Mouse (Mus musculus): Measurements from ENCODE around the gene Nyap2. TPM values are rescaled to one million over a fixed set of nuclear protein-coding genes. Genes with fewer than 3 reads are reported as not detected.
A peak's percentile ranks its signal among the peaks of the same experiment; 100 is the strongest.
"Not testable (repeated sequence)": the region's sequence is repeated elsewhere in the genome, so short reads cannot be mapped to it uniquely, and the experiment has no call there.

Nyap2 gene
- polyA plus RNA-seq, 1 experiment from 2014 or later: 0.41 TPM

DNA sequence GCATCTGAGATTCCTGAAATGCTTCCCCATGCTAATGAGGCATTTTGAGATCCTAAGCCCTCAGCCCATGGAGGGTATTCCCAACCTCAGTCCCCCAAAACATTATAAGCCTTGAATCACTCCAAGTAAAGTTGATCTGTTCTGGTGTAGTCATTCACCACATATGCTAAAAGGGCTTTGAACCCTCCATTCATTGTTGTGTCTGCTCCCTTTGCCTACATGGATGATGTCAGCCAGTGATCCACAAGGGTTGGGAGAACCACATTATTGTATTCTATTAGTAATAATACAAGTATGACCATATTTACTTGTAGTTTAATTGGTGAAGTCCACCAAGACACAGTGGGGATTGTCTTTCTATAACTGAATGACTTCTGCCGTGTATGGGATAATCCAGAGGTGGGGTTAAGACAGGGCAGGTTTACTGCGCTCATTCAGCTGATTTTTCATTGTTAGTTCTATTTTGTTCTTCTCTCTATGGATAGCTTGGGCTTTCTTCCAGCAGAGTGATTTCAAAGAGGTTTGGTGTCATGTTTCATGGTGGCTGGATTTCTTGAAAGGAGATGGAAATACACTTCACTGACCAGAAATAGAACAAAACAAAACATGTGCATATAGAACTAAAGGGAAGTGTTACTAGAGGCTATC lies 155.1 kb downstream of the Nyap2 start:
- H3K9me3 ChIP-seq (ENCODE audit: control insufficient read depth, low read length): no peaks in the 10 kb centered on the region
- 63% methylated on average over 2 of the region's 2 CpGs for WGBS
- no peak overlapping the region for H3K4me2 ChIP-seq (ENCODE audit: low read length)
- DNase-seq (ENCODE audit: low spot score): no peak
- no peak for ATAC-seq (replicated peaks; ENCODE audit: low FRiP score, low TSS enrichment, low read depth)
- no peaks in the 10 kb centered on the region for H3K4me1 ChIP-seq (replicated peaks; ENCODE audit: control insufficient read depth, insufficient read depth, low read length)
- no peaks in the 10 kb centered on the region for H3K36me3 ChIP-seq (ENCODE audit: control insufficient read depth, insufficient read depth, low read length)
- H3K4me3 ChIP-seq (ENCODE audit: low read depth, low read length): no peak overlapping the region
- no peak overlapping the region for H3K9ac ChIP-seq (ENCODE audit: low read length)
- H3K27ac ChIP-seq (ENCODE audit: low read depth): no peak overlapping the region
- no peaks in the 10 kb centered on the region for H3K27me3 ChIP-seq (replicated peaks; ENCODE audit: control insufficient read depth, insufficient read depth, low read length)

DNA sequence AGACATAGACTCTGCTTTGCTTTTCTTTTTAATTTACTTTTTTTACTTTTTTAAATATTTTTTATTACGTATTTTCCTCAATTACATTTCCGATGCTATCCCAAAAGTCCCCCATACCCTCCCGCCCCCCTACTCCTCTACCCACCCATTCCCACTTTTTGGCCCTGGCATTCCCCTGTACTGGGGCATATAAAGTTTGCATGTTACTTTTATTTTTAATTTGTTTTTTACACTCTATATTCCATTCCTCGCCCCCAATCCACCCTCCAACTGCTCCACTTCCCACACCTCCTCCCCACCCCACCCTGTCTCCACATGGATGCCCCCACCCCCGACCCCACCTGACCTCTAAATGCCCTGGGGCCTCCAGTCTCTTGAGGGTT lies 155.6 kb downstream of the Nyap2 start:
- ATAC-seq (replicated peaks; ENCODE audit: low FRiP score, low TSS enrichment, low read depth); H3K9me3 ChIP-seq (ENCODE audit: control insufficient read depth, low read length); H3K4me1 ChIP-seq (replicated peaks; ENCODE audit: control insufficient read depth, insufficient read depth, low read length); H3K4me2 ChIP-seq (ENCODE audit: low read length); DNase-seq (ENCODE audit: low spot score); H3K4me3 ChIP-seq (ENCODE audit: low read depth, low read length); H3K27ac ChIP-seq (ENCODE audit: low read depth); H3K9ac ChIP-seq (ENCODE audit: low read length); H3K36me3 ChIP-seq (ENCODE audit: control insufficient read depth, insufficient read depth, low read length); H3K27me3 ChIP-seq (replicated peaks; ENCODE audit: control insufficient read depth, insufficient read depth, low read length): not testable (repeated sequence)
- WGBS: 85% methylated on average over 5 of the region's 5 CpGs

DNA sequence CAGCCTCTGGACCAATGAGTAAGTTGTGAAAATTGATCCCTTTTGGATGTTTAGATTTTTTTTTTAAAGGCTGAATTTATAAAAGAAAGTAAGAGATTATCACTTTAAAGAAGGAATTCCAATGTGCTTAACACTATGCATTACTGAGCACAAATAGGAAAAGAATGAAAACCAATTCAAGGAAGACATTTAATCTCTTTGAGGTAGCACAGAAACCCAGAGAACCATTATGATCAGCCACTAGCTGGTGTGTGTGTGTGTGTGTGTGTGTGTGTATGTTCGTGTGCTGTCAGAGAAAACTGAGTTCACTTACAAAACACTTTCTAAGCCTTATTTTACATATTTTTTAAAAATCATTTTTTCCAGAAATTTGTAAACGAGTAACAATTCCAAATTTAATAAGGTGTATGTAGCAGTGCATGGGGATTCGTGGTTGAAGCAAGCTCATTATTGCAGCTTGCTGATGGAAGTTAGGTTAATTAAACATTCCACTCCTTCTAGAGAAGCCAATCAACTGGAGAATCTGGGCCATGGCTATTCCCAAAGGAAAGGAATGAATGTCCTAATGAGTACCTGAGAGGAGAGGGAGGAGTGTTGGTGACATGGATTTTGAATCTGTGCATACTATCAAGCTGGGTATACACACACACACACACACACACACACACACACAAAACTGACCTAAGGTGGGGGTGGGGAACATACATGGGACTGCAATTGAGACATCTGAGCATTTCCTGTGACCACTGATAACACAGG lies 171.9 kb downstream of the Nyap2 start:
- H3K36me3 ChIP-seq (ENCODE audit: control insufficient read depth, insufficient read depth, low read length): no peaks in the 10 kb centered on the region
- no peak for ATAC-seq (replicated peaks; ENCODE audit: low FRiP score, low TSS enrichment, low read depth)
- no peak overlapping the region for H3K4me3 ChIP-seq (ENCODE audit: low read depth, low read length)
- 81% methylated on average over 3 of the region's 3 CpGs for WGBS
- H3K4me2 ChIP-seq (ENCODE audit: low read length): no peak overlapping the region
- no peaks in the 10 kb centered on the region for H3K9me3 ChIP-seq (ENCODE audit: control insufficient read depth, low read length)
- no peak overlapping the region for H3K27ac ChIP-seq (ENCODE audit: low read depth)
- no peak overlapping the region for H3K9ac ChIP-seq (ENCODE audit: low read length)
- no peaks in the 10 kb centered on the region for H3K27me3 ChIP-seq (replicated peaks; ENCODE audit: control insufficient read depth, insufficient read depth, low read length)
- no peaks in the 10 kb centered on the region for H3K4me1 ChIP-seq (replicated peaks; ENCODE audit: control insufficient read depth, insufficient read depth, low read length)
- DNase-seq (ENCODE audit: low spot score): no peak

DNA sequence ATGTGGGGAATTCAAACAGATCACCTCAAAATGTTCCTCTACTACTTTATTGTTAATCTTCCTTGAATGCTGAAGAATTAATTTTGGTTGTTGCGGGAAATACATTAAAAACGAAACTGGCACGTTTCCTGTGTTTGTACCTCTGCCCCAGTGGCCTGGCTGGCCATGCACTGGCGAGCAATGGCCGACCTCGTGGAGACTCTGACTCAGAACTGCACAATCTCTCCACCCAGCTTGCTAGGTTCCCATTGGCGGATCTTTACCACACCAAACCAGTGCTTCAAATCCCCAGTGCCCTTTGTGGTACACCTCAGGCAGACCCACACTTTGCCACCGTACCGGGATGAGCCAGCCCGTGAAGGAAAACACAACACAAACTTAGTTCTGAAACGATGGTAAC lies 173.3 kb downstream of the Nyap2 start:
- H3K4me1 ChIP-seq (replicated peaks; ENCODE audit: control insufficient read depth, insufficient read depth, low read length): no peaks in the 10 kb centered on the region
- no peak overlapping the region for H3K4me3 ChIP-seq (ENCODE audit: low read depth, low read length)
- ATAC-seq (replicated peaks; ENCODE audit: low FRiP score, low TSS enrichment, low read depth): no peak
- WGBS: 93% methylated on average over 11 of the region's 11 CpGs
- H3K9ac ChIP-seq (ENCODE audit: low read length): no peak overlapping the region
- no peaks in the 10 kb centered on the region for H3K9me3 ChIP-seq (ENCODE audit: control insufficient read depth, low read length)
- H3K27me3 ChIP-seq (replicated peaks; ENCODE audit: control insufficient read depth, insufficient read depth, low read length): no peaks in the 10 kb centered on the region
- H3K4me2 ChIP-seq (ENCODE audit: low read length): no peak overlapping the region
- H3K27ac ChIP-seq (ENCODE audit: low read depth): no peak overlapping the region
- no peak for DNase-seq (ENCODE audit: low spot score)
- no peaks in the 10 kb centered on the region for H3K36me3 ChIP-seq (ENCODE audit: control insufficient read depth, insufficient read depth, low read length)

DNA sequence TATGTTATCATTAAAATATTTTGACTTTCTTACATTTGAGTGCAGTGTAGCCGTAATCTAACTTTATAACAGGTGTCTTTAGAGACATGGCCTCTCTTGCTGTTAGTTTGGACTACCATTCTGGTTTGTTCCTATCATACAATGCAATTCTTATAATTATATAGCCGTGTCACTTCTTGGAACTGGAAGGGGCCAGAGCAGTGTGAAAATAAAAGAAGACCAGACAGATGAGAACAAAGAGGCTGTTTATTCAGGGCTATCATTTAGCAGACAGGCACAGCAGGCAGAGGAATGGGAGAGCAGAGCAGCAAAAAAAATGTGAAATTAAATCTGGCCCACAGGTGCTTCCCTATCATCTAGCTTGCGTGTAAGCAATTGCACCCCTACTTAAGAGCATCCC lies 189.7 kb downstream of the Nyap2 start:
- 69% methylated on average over 3 of the region's 3 CpGs for WGBS
- H3K9me3 ChIP-seq (ENCODE audit: control insufficient read depth, low read length): no peaks in the 10 kb centered on the region
- ATAC-seq (replicated peaks; ENCODE audit: low FRiP score, low TSS enrichment, low read depth) (no peak), DNase-seq (ENCODE audit: low spot score) (no peak)
- no peaks in the 10 kb centered on the region for H3K36me3 ChIP-seq (ENCODE audit: control insufficient read depth, insufficient read depth, low read length)
- no peaks in the 10 kb centered on the region for H3K27me3 ChIP-seq (replicated peaks; ENCODE audit: control insufficient read depth, insufficient read depth, low read length)
- H3K4me3 ChIP-seq (ENCODE audit: low read depth, low read length): no peak overlapping the region
- no peak overlapping the region for H3K27ac ChIP-seq (ENCODE audit: low read depth)
- H3K9ac ChIP-seq (ENCODE audit: low read length): no peak overlapping the region
- no peak overlapping the region for H3K4me2 ChIP-seq (ENCODE audit: low read length)
- no peaks in the 10 kb centered on the region for H3K4me1 ChIP-seq (replicated peaks; ENCODE audit: control insufficient read depth, insufficient read depth, low read length)

DNA sequence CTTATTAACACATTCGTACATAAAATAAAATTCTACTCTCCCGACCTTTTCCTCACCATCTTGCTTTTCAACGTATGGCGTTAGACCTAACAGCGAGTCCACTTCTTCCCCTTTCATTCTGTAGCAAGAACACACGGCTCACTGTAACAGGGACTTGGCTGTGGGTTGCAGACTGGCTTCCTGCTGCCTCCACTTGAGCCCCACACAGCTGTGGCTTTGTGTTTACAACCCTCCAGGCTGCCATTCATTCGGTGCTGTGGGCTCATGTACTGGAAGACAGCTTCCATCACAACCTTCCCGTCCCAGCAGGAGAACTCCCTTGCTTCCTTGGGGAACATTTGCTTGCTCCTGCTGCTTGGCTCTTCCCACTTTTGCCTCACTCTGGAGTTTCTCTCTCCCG lies 204.2 kb downstream of the Nyap2 start:
- H3K27me3 ChIP-seq (replicated peaks; ENCODE audit: control insufficient read depth, insufficient read depth, low read length): no peaks in the 10 kb centered on the region
- 52% methylated on average over 9 of the region's 9 CpGs for WGBS
- no peaks in the 10 kb centered on the region for H3K9me3 ChIP-seq (ENCODE audit: control insufficient read depth, low read length)
- no peak overlapping the region for H3K27ac ChIP-seq (ENCODE audit: low read depth)
- no peak for ATAC-seq (replicated peaks; ENCODE audit: low FRiP score, low TSS enrichment, low read depth)
- H3K4me3 ChIP-seq (ENCODE audit: low read depth, low read length): no peak overlapping the region
- no peak overlapping the region for H3K4me2 ChIP-seq (ENCODE audit: low read length)
- H3K4me1 ChIP-seq (replicated peaks; ENCODE audit: control insufficient read depth, insufficient read depth, low read length): no peaks in the 10 kb centered on the region
- H3K9ac ChIP-seq (ENCODE audit: low read length): no peak overlapping the region
- no peak for DNase-seq (ENCODE audit: low spot score)
- no peaks in the 10 kb centered on the region for H3K36me3 ChIP-seq (ENCODE audit: control insufficient read depth, insufficient read depth, low read length)

DNA sequence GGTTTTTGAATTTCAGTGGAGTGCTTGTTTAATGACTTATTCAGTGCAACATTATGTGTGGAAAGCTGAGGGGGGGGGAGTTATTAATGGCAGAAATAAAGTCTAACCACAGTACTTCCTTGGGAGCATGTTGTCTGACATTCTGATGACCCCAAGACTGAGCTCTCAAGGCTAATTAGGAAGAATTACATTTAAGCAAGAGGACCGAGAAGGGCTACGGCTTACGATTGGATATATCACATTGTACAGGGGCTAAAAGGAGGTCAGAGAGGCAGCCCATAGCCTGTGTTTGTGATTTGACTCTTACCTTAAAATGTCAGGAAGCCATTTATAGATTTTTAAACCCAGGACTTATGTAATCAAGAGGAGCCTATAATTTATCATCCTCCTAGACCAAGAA lies 208.9 kb downstream of the Nyap2 start:
- H3K4me2 ChIP-seq (ENCODE audit: low read length): no peak overlapping the region
- no peaks in the 10 kb centered on the region for H3K36me3 ChIP-seq (ENCODE audit: control insufficient read depth, insufficient read depth, low read length)
- ATAC-seq (replicated peaks; ENCODE audit: low FRiP score, low TSS enrichment, low read depth): no peak
- H3K9ac ChIP-seq (ENCODE audit: low read length): no peak overlapping the region
- H3K9me3 ChIP-seq (ENCODE audit: control insufficient read depth, low read length): no peaks in the 10 kb centered on the region
- H3K4me3 ChIP-seq (ENCODE audit: low read depth, low read length): no peak overlapping the region
- no peak for DNase-seq (ENCODE audit: low spot score)
- WGBS: 56% methylated on average over 3 of the region's 3 CpGs
- H3K27ac ChIP-seq (ENCODE audit: low read depth): no peak overlapping the region
- no peaks in the 10 kb centered on the region for H3K4me1 ChIP-seq (replicated peaks; ENCODE audit: control insufficient read depth, insufficient read depth, low read length)
- no peaks in the 10 kb centered on the region for H3K27me3 ChIP-seq (replicated peaks; ENCODE audit: control insufficient read depth, insufficient read depth, low read length)

DNA sequence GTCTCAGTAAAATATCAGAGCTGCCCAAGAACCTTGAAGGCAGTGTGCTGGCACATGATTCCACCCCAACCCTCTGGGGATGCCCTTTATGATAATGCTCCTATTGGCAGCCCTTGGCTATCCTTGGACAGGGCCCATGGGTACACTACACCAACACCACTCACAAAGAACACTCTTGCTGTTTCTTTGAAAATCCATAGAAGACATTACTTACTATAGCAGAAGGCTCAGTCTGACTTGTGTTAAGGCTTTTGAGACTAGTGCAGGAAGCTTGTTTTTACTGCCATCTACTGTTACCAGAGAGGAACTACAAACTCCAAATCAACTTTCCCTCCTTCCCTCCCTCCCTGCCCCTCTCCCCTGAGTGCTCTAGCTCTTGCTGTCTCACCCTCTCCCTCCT lies 210.3 kb downstream of the Nyap2 start:
- Histone ChIP-seq H3K4me1 (replicated peaks; ENCODE audit: control insufficient read depth, insufficient read depth, low read length) (no peaks in the 10 kb centered on the region), H3K4me2 (ENCODE audit: low read length) (no peak overlapping the region), H3K9me3 (ENCODE audit: control insufficient read depth, low read length) (no peaks in the 10 kb centered on the region), H3K9ac (ENCODE audit: low read length) (no peak overlapping the region), H3K36me3 (ENCODE audit: control insufficient read depth, insufficient read depth, low read length) (no peaks in the 10 kb centered on the region), H3K27ac (ENCODE audit: low read depth) (no peak overlapping the region), H3K27me3 (replicated peaks; ENCODE audit: control insufficient read depth, insufficient read depth, low read length) (no peaks in the 10 kb centered on the region), H3K4me3 (ENCODE audit: low read depth, low read length) (no peak overlapping the region)
- DNase-seq (ENCODE audit: low spot score) (peak; percentile 53), ATAC-seq (replicated peaks; ENCODE audit: low FRiP score, low TSS enrichment, low read depth) (no peak)

DNA sequence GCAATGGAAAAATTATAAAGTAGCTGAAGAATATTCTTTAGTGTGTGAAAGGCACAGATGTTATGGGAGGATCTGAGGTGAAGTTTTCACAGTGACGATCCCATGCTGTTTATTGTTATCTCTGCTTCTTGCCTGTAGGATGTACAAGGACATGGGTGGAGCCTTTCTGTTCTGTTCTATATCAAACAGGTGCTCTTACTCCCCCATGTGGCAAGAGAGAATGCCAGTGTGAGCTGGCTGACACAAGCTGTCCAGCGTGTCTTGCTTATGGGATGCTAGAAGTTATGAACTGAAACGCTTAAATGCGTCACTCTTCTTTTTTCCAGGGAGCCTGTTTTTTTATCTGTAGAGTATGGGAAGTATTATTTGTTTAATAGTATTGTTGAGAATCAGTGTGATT lies 224.0 kb downstream of the Nyap2 start:
- H3K9me3 ChIP-seq (ENCODE audit: control insufficient read depth, low read length): no peaks in the 10 kb centered on the region
- no peak overlapping the region for H3K27ac ChIP-seq (ENCODE audit: low read depth)
- ATAC-seq (replicated peaks; ENCODE audit: low FRiP score, low TSS enrichment, low read depth): no peak
- 44% methylated on average over 4 of the region's 4 CpGs for WGBS
- no peak overlapping the region for H3K9ac ChIP-seq (ENCODE audit: low read length)
- no peak overlapping the region for H3K4me3 ChIP-seq (ENCODE audit: low read depth, low read length)
- no peak overlapping the region for H3K4me2 ChIP-seq (ENCODE audit: low read length)
- no peaks in the 10 kb centered on the region for H3K27me3 ChIP-seq (replicated peaks; ENCODE audit: control insufficient read depth, insufficient read depth, low read length)
- DNase-seq (ENCODE audit: low spot score): no peak
- H3K36me3 ChIP-seq (ENCODE audit: control insufficient read depth, insufficient read depth, low read length): no peaks in the 10 kb centered on the region
- H3K4me1 ChIP-seq (replicated peaks; ENCODE audit: control insufficient read depth, insufficient read depth, low read length): no peaks in the 10 kb centered on the region

Measured in intestine, embryonic 14.5 days (tissue).